Mouse (Mus musculus): ENCODE data around the gene Tec.

Gene Tec

DNA sequence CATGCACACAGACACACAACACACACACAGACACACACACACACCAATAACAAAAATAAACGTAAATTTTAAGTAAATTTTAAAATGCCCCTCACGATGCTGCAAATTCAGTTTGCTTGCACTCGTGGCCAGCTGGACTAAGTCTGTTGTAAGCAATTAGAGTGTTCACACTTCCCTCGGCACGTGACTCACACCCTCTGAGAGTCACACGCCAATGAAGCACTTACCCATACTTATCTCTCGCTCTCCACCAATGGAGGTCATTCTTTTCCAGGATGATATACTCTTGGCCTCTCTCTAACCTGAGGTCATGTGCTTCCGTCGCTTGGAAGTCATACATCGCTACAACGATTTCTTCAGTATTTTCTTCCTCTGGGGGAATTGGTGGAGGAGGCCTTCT, 86.5 kb downstream of the Tec start:
- Histone ChIP-seq H3K36me3 (ENCODE audit: control insufficient read depth, insufficient read depth, low read length, poor library complexity, severe bottlenecking) (peaks cover 21% of the 10 kb centered on the region), H3K27me3 (ENCODE audit: control insufficient read depth, insufficient read depth, low read length, poor library complexity, severe bottlenecking) (no peaks in the 10 kb centered on the region)
- DNase-seq (ENCODE audit: low read depth, low spot score) = no peak

DNA sequence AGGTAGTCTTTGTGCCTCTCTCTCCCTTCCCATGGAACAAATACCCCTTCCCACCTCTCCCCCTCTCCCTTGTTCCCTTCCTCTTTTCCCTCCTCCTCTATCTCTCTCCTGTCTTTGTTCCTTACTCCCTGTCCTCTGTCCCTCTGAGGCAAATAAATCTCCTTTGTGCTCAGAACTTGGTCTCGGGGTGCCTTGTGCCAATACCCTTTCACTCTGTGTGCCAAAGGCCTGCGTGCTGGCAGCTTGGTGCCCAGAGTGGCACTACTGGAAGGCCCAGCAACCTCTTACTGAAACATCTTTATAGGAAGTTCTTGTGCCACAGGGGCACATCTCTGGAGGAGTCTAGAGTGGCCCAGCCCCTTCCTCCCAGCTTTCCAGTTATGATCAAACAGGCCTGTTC, 91.7 kb downstream of the Tec start:
- no peaks in the 10 kb centered on the region for H3K27me3 ChIP-seq (ENCODE audit: control insufficient read depth, insufficient read depth, low read length, poor library complexity, severe bottlenecking)

DNA sequence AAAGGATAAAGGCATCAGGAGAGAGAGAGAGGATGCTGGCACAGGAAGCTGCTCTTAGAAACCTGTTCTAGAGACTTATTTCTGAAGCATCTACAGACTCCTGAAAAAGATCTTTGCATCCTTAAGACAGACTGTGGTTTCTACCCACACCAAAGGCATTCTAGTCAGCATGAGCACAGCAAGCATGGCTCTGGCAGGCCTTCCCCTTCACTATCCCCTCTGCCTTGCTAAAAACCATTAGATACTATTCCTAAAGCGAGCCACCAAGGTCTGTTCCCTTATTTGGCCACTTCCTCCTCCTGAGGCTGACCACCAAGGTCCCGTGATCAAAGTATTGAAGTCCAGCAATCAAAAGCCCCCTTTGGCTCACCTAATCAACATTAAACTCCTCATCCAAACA, 92.2 kb downstream of the Tec start:
- H3K27me3 ChIP-seq (ENCODE audit: control insufficient read depth, insufficient read depth, low read length, poor library complexity, severe bottlenecking) = no peaks in the 10 kb centered on the region
- H3K36me3 ChIP-seq (ENCODE audit: control insufficient read depth, insufficient read depth, low read length, poor library complexity, severe bottlenecking) = peaks cover 14% of the 10 kb centered on the region; the same call in 1 of the 2 replicates
- DNase-seq (ENCODE audit: low read depth, low spot score) = no peak

More for the DNA sequence above, 91.7 kb downstream of the Tec start:
- H3K36me3 ChIP-seq (ENCODE audit: control insufficient read depth, insufficient read depth, low read length, poor library complexity, severe bottlenecking) = peaks cover 16% of the 10 kb centered on the region; the same call in 1 of the 2 replicates
- DNase-seq (ENCODE audit: low read depth, low spot score) = no peak

DNA sequence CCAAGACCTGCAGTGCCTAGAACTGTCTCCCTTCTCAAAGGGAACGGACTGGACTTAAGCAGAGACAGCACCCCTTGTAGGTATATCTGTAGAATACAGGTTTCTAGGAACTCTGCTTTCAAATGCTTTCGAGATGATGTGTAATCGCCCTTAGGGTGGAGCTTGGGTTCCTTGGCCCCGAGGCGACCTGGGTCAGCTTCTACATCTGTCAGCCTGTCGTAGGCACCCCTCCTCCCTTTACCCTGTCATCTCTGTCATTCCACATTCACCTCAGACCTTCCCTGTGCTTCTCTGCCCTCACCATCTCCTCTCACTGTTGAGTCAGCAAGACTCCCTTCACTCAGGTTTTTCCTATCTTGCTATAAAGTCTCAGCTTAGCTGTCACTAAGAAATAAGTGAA, 98.4 kb downstream of the Tec start:
- H3K36me3 ChIP-seq (ENCODE audit: control insufficient read depth, insufficient read depth, low read length, poor library complexity, severe bottlenecking) = peaks cover 22% of the 10 kb centered on the region; the same call in 1 of the 2 replicates
- no peak for DNase-seq (ENCODE audit: low read depth, low spot score)
- H3K27me3 ChIP-seq (ENCODE audit: control insufficient read depth, insufficient read depth, low read length, poor library complexity, severe bottlenecking) = no peaks in the 10 kb centered on the region

DNA sequence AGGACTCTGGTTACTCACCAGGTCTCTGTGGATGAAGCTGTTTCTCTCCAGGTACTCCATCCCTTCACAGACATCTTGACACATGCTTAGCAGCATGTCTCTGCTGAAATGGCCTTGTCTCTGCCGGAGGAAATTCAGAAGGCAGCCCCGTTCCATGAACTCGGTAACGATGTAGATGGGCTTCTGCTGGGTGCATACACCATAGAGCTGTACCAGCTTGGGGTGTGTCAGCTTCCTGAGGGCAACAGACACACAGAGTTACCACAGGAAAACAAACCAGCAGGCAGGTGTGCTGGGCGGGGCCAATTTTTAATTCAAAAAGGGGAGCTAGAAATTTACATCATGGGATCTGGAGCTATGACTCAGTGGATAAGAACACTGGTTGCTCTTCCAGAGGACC, 104.7 kb downstream of the Tec start:
- DNase-seq (ENCODE audit: low read depth, low spot score) = peak; percentile 36

DNA sequence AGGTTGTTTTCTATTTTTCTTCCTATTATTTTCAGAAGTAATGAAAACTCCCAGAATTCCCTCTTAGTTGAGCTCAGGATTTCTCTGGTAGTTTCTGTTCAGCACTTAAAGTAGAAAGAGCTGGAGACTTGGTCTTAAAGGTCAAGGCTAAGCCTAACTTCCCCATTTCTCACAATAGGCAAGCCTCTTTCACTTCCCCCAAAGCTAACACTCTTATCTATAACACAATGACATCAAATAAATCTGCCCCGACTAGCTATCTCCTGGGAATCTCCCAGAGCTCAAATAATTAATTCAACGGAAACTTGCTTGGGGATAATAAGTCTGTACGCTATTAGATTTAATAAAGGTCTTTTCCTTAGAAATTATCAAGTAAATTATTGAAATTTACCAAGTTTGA, 105.3 kb downstream of the Tec start:
- Histone ChIP-seq H3K36me3 (ENCODE audit: control insufficient read depth, insufficient read depth, low read length, poor library complexity, severe bottlenecking) (peaks cover 19% of the 10 kb centered on the region), H3K27me3 (ENCODE audit: control insufficient read depth, insufficient read depth, low read length, poor library complexity, severe bottlenecking) (no peaks in the 10 kb centered on the region)
- DNase-seq (ENCODE audit: low read depth, low spot score) = peak; percentile 73

More for the DNA sequence above, 104.7 kb downstream of the Tec start:
- Histone ChIP-seq H3K36me3 (ENCODE audit: control insufficient read depth, insufficient read depth, low read length, poor library complexity, severe bottlenecking) (peaks cover 20% of the 10 kb centered on the region), H3K27me3 (ENCODE audit: control insufficient read depth, insufficient read depth, low read length, poor library complexity, severe bottlenecking) (no peaks in the 10 kb centered on the region)

DNA sequence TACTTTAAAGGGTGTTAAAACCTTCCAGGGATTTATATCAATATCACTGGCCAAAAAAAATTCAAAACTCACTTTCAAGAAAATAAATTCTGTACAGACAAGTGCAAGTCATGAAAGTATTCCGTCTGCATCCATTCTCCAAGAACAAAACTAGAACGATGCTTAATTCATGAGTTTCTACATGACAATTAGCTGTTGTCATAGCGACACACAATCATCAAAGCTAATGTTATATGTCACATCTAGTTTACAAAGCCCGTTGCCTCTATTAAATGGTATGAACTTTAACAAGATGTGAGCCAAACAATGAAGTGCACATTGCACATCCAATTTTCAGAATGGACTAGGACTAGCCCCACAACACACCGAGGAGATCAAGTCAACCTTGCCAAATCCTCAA, 106.5 kb downstream of the Tec start:
- DNase-seq (ENCODE audit: low read depth, low spot score) = no peak
- peaks cover 20% of the 10 kb centered on the region for H3K36me3 ChIP-seq (ENCODE audit: control insufficient read depth, insufficient read depth, low read length, poor library complexity, severe bottlenecking)
- H3K27me3 ChIP-seq (ENCODE audit: control insufficient read depth, insufficient read depth, low read length, poor library complexity, severe bottlenecking) = no peaks in the 10 kb centered on the region

DNA sequence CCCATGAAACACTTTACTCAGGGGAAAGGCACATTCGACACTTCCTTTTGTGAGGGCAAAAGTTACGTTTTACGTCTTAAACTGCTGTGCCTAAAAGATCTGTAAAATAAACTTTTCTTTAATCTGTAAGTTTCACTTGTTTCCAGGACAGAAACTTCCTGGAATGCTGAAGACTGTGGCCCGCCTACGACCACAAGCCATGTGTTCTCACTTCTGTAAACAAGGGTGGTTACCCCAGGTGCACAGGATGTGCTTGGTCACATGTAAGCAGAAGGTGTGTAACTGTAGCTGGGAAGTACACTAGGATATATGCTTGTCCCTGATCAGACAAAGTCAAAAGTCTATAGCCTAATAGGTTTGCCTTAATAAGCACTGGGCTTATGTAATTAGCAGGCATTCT, 107.0 kb downstream of the Tec start:
- DNase-seq (ENCODE audit: low read depth, low spot score) = peak; percentile 72
- Histone ChIP-seq H3K36me3 (ENCODE audit: control insufficient read depth, insufficient read depth, low read length, poor library complexity, severe bottlenecking) (peaks cover 25% of the 10 kb centered on the region), H3K27me3 (ENCODE audit: control insufficient read depth, insufficient read depth, low read length, poor library complexity, severe bottlenecking) (no peaks in the 10 kb centered on the region)

DNA sequence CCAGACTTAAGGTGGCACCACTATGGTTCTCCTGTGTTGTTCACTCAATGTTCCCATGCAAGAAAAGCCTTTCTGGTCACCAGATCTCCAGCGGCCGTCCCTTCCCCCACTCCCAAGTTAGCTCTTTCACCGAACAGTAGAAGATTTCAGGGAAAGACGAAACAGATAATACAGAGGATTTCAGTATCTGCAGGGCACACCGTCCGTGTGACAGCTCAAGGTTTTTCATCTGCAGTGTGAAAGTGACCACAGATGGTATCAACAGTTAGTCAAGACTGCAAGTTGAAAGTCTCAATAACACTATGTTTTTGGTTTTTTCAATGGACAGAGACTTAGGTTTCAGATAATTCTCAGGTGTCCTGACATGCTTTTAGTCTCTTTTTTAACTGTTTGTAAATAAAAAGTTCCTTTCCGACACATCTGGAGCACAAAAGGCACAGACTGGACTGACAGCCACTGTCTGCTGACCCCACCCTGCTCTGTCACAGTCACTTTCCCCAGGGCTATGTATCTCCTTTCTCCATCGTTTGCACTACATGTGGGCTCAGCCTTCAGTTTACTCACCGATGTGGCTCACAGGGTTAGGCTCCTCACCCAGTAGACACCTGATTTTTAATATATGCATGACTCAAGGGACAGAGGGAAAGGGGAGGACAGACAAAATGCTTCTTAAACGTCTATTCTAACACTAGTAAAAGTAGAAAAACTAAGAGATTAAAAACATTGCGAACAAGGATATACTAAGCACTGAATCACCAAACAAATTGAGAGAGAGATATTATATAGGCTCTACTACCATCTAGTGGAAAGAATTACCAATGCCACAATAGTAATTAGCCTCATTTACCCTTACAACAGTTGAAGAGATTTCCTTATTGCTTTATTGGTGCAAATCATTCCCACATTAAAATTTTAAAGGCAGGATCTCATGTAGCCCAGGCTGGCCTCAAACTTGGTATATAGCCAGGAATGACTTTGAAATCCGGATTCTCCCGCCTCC, 109.1 kb downstream of the Tec start:
- DNase-seq (ENCODE audit: low read depth, low spot score) = peak; percentile 29
- H3K36me3 ChIP-seq (ENCODE audit: control insufficient read depth, insufficient read depth, low read length, poor library complexity, severe bottlenecking) = peaks cover 34% of the 10 kb centered on the region
- no peaks in the 10 kb centered on the region for H3K27me3 ChIP-seq (ENCODE audit: control insufficient read depth, insufficient read depth, low read length, poor library complexity, severe bottlenecking)

DNA sequence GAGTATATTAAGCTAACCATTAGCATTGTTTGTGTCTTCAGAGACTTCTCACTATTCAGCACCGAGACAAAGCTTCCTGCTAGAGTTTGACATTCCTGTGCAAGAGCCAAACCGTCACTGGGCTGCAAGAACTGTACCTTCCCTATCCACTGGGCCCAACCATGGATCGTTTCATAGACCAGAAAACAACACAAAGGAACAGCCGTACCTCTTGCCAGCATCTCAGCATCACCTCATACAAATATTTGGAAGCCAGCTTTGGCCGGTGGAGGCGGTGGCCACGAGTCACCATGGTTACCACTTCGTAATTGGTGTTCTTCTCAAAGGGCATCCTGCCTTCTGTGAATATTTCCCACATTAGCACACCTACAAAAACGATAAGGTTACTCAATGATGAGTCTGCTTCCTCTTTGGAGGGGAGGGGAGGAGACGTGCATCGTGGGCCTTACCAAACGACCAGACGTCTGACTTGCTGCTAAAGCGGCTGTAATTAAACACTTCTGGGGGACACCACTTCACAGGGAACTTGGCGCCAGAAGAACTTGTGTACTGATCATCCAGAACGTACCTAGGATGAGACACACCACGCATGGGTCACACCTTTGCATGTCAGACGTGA, 111.0 kb downstream of the Tec start:
- H3K27me3 ChIP-seq (ENCODE audit: control insufficient read depth, insufficient read depth, low read length, poor library complexity, severe bottlenecking) = no peaks in the 10 kb centered on the region
- peak; percentile 11 for DNase-seq (ENCODE audit: low read depth, low spot score)
- peaks cover 31% of the 10 kb centered on the region for H3K36me3 ChIP-seq (ENCODE audit: control insufficient read depth, insufficient read depth, low read length, poor library complexity, severe bottlenecking)

DNA sequence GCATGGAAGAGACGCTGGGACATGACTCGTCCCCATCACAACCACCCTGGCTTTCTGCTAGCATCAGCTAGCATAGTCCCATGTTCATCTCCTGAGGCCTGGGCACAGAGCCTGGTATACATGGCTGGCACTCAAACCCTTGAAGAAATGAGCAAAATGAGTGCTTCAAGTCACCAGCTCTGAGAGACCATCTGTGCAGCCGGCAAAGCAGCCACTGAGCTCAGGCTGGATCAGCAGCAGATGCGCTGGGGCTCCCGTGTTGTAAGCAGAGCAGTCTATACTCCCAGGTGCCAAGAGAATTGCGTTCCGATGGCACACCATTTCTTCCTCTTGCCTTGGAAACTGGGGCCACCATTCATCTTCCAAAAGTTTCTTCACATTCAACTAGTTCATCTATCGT, 112.3 kb downstream of the Tec start:
- no peak for DNase-seq (ENCODE audit: low read depth, low spot score)
- Histone ChIP-seq H3K36me3 (ENCODE audit: control insufficient read depth, insufficient read depth, low read length, poor library complexity, severe bottlenecking) (peaks cover 31% of the 10 kb centered on the region), H3K27me3 (ENCODE audit: control insufficient read depth, insufficient read depth, low read length, poor library complexity, severe bottlenecking) (no peaks in the 10 kb centered on the region)

DNA sequence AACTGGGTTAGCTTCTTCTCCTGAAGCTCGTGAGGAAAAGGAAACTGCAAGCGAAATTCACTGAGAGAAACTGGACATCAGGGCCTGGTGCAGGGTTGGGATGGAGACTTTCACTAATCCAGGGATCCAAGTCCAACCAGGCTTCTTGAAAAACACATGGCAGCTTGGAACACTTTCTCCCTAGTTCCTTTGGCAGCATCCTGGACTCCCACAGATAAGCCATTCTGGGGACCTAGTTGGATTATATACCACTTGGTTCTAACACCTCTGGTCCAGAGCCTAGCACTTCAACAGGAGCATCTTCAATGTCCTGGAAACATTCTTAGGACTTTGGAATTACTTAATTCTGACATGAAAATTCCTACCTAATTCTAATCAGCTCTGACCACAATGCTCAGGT, 113.2 kb downstream of the Tec start:
- no peak for DNase-seq (ENCODE audit: low read depth, low spot score)
- Histone ChIP-seq H3K27me3 (ENCODE audit: control insufficient read depth, insufficient read depth, low read length, poor library complexity, severe bottlenecking) (no peaks in the 10 kb centered on the region), H3K36me3 (ENCODE audit: control insufficient read depth, insufficient read depth, low read length, poor library complexity, severe bottlenecking) (peaks cover 30% of the 10 kb centered on the region)

DNA sequence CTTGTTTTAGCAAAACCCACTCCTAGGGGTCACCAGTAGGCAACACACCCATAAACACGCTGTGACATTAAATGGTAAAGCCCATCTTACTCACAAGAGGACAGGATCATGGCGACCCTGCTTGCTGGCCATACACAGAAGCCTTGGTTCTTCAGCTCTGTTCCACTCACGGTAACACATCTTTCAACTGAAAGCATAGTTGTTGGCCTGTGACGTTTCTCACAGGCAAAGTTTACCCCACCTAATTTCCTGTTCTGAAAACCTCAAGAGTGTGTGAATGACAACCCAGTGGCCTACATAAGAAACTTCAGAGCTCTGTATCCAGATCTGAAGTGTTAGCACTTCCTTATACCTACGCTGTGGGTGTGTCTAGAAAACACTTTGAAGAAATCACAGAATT, 115.7 kb downstream of the Tec start, which contains the start of gene Txk:
Txk (minus strand) TSS at position 193 of the 400 bp plus-strand sequence.
- peak; percentile 69 for DNase-seq (ENCODE audit: low read depth, low spot score)
- peaks cover 23% of the 10 kb centered on the region for H3K36me3 ChIP-seq (ENCODE audit: control insufficient read depth, insufficient read depth, low read length, poor library complexity, severe bottlenecking)
- no peaks in the 10 kb centered on the region for H3K27me3 ChIP-seq (ENCODE audit: control insufficient read depth, insufficient read depth, low read length, poor library complexity, severe bottlenecking)

DNA sequence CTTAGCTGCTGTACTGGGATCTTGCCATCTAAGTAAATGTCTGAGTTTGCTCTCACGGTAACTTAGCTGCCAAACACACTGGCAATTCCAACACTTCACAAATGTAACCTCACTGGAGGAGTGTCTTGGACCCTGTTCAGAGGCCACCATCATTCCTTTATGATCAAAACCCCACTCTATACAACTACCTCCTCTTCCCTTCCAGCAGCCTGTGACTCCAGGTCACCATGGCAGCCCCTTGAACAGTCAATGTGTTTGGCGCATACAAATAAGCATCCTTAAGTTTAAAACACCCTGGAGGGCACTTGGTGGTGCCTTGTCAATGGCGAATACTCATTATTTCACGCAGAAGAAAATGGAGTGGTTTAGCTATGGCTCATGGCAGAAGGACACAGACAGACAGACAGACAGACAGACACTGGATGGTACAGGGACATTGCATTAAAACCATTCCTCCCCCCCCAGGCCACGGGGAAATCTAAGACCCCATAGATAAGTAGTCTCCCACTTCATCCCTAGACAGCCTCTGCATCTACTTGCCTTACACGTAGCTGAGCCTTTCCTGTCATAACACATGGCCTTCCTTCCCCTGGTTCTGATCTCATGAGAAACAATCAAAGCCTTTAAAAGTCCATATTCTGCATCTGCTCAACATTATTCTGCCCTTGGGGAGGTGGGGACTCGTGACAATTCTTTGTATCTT, 117.1 kb downstream of the Tec start:
- no peak for DNase-seq (ENCODE audit: low read depth, low spot score)
- no peaks in the 10 kb centered on the region for H3K27me3 ChIP-seq (ENCODE audit: control insufficient read depth, insufficient read depth, low read length, poor library complexity, severe bottlenecking)

DNA sequence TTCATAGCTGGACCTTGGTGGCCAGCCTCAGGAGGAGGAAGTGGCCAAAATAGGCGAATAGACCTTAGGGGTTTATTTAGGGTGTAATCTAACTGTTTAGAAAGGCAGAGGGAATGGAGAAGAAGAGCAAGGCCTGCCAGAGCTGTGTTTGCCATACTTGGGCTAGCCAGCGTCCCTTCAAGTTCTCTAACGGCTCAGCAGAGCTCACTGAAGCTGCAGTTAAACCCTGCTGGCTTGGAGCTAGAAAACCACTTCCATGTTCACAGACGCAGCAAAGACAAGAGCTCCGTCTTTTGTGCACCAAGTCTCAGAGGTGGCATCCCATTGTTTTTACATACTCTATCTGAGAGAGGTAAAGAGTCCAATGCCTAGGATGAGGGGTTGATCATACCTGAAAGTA, 118.1 kb downstream of the Tec start:
- no peak for DNase-seq (ENCODE audit: low read depth, low spot score)
- Histone ChIP-seq H3K27me3 (ENCODE audit: control insufficient read depth, insufficient read depth, low read length, poor library complexity, severe bottlenecking) (no peaks in the 10 kb centered on the region), H3K36me3 (ENCODE audit: control insufficient read depth, insufficient read depth, low read length, poor library complexity, severe bottlenecking) (peaks cover 10% of the 10 kb centered on the region)

More for the DNA sequence above, 117.1 kb downstream of the Tec start:
- H3K36me3 ChIP-seq (ENCODE audit: control insufficient read depth, insufficient read depth, low read length, poor library complexity, severe bottlenecking) = peaks cover 14% of the 10 kb centered on the region

All from splenic B cell, adult 2 months (primary cell).